Mouse (Mus musculus): ENCODE data around the gene Aak1.

DNA sequence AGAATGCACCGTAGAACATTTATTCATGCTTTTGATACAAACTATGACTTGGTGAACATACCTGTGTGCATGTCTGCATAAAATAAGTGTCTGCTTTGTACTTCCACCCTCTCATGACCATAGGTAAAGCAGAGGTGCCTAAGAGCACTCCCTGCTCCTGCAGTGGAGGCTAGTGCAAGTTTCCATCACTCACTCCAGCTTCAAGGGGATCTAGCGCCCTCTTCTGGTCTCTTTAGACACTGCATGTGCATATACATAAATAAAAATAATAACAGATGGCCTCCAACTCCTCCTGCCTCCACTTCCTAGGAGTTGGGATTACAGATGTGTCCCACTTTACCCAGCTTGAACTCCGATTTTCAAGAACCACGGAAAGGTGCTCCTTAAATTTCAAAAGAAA is 167.6 kb downstream of the Aak1 start:
- TF ChIP-seq CTCF (IDR thresholded peaks at IDR 0.05; ENCODE audit: extremely low read depth, insufficient read length, insufficient replicate concordance, low read depth, low read length), result peak; percentile 68; the same call in 1 of the 2 replicates
- no peak for TF ChIP-seq POLR2A (IDR thresholded peaks at IDR 0.05; ENCODE audit: low read depth, low read length)

Data from small intestine, adult 2 months (tissue).